Mouse (Mus musculus): ENCODE results near the gene Gpsm3.

Gpsm3 gene

DNA sequence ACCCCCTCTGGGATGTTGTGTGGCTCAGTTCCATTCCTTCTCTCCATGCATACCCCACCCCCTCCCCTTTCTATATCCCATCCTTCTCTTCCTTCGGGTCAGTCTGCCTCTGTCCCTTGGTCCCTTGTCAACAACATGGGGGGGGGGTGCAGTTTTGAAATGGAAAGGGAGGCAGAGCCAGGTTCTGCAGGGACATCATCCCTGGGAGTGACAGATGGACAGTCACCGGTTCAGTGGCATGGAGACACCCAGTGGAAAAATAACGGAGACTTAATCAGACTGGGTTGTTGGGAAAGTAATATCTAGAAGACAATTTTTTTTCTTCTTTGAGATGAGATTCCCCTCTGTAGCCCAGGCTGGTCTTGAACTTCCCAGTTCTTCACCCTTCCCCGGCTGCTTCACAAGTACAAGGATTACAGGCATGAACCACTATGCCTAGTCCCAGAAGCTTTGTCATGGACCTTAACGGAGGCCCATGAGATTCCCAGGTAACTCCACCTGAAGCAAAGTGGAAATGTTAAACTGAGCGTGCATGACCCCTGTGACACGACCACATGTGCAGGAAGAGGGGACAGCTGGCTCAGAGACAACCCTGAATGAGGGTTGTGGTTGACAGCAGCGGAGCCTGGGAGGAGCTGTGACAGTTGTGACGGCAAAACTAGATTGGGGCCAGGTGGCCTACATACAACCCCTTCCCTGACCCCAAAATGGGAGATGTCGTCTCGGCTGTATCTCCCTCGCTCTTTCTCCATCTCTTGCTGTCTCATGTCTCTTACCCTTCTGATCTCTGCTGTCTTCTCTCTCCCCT lies 40.4 kb downstream of the Gpsm3 start:
- DNase-seq (ENCODE audit: low spot score) = no peak

DNA sequence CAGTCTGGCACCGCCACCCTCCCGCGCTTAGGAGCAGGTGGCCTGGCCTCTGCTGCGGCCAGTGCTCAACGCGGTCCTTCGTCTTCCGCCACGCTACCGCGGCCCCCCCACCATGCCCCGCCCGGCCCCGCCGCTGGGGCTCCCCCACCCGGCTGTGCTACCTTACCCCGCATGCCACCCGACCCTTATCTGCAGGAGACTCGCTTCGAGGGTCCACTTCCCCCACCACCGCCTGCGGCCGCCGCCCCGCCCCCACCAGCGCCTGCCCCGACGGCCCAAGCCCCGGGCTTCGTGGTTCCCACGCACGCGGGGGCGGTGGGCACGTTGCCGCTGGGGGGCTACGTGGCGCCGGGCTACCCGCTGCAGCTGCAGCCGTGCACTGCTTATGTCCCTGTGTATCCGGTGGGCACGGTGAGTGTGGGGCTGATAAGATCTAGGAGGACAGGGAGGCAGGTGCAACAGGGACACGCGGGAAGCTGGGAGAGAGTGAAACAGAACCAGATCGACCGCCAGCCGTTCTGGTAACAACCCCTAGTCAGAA lies 41.2 kb downstream of the Gpsm3 start:
- no peak for DNase-seq (ENCODE audit: low spot score)

GRCm38 (mm10) chr17:34631647-34632046 lies 42.0 kb downstream of the Gpsm3 start:
- no peak for DNase-seq (ENCODE audit: low spot score)

GRCm38 (mm10) chr17:34632261-34632691 lies 42.7 kb downstream of the Gpsm3 start:
- peak; percentile 81 for DNase-seq (ENCODE audit: low spot score)

DNA sequence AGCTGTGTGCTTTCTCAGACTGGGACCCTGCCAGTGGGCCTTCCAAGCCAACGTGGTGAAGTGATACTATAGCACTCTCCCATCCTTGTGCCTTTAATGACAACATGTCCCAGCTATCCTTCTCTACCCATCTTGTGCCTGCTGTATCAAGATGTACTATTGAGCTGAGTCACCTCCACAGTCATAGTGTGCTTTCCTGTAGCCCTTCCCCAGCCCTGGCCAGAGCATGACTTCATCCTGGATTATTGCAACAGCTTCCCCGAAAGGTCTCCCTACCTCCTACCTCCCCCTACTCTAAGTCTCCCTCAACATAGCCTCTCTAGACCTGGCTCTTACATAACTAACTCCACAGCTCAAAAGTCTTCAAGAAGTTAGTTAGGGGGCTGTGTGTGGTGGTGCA lies 46.1 kb downstream of the Gpsm3 start:
- no peak for DNase-seq (ENCODE audit: low spot score)

DNA sequence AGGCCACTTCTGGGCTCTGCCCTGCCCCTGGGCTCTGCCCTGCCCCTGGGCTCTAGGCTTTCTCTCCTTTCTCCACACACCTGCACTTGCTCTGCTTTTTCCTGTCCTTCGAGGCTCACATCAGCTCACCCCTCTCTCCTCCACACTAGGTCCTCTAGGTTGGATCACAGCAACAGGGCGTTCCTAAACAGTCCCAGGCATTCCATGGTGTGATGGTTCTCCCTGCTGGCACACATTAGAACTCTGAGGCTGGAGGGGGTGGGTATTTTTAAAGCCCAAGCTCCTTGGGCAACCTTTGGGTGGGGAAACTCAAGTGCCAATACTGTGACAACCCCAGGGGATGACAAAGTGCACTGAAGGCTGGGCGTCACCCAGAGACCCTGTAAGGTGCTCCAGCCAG lies 47.9 kb downstream of the Gpsm3 start:
- no peak for DNase-seq (ENCODE audit: low spot score)

DNA sequence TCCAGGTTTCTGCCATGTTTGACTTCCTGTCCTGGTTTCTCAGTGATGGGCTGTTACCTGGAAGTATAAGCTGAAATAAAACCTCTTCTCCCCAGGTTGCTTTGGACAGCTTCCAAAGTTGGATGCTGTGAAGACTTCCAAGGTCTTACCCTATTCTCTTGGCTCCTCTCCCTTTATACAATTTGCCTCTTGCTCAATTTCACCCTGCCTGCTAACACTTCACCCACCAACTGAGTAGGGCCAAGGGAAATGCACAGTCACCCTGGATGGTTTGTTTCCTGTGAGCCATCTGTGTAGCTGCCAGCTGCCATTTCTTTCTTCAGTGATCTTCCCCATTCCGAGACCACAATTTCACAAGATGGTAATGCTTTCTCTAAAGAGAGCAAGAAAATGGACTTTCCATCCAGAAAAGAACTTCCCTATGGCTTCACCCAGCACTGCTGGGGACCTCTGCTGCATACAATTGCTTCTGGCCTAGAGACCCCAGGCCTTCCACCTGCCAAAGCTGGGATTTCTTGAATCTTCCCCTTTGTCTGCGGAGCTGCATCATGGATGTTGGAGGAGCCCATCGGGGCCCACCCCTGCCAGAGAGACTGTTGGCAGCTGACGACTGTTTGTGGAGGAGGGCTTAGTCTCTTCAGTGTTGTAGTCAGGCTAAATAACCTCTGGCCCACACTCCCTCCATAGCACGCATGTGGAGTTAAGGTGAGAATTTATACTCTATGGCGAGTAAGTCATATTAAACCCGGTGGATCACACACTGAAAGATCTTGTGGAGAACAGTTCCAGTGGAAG lies 50.1 kb downstream of the Gpsm3 start:
- DNase-seq (ENCODE audit: low spot score) = no peak

GRCm38 (mm10) chr17:34640778-34641601 lies 51.4 kb downstream of the Gpsm3 start:
- DNase-seq (ENCODE audit: low spot score) = no peak

Measured in left cerebral cortex, adult 11 months (tissue).